Mouse (Mus musculus) C2C12 (cell line): ENCODE data around the gene Spen.

Source experiments
- CEBPB ChIP-seq: IDR thresholded peaks from one replicate; pipeline ENCODE4 v1.6.1; 2011; ENCODE audit warnings: low read depth, mild to moderate bottlenecking, control low read depth, moderate library complexity
- CTCF ChIP-seq: IDR thresholded peaks from one replicate; pipeline ENCODE4 v1.5.1; 2011; ENCODE audit not compliant: control insufficient read depth, insufficient read depth, insufficient read length
- FOSL1 ChIP-seq: IDR thresholded peaks from one replicate; pipeline ENCODE4 v1.8.0; 2011; ENCODE audit warnings: mild to moderate bottlenecking, low read length; ENCODE audit not compliant: poor library complexity, insufficient read depth, severe bottlenecking
- MAX ChIP-seq: IDR thresholded peaks from one replicate; pipeline ENCODE4 v1.6.1; 2011; ENCODE audit warnings: mild to moderate bottlenecking, control low read depth
- MYOD1 ChIP-seq: IDR thresholded peaks from one replicate; pipeline ENCODE4 v1.6.1; 2011; ENCODE audit warnings: low read depth; ENCODE audit not compliant: control insufficient read depth, insufficient read length
- MYOG ChIP-seq: IDR thresholded peaks from one replicate; pipeline ENCODE4 v1.6.1; 2011; ENCODE audit not compliant: control insufficient read depth, insufficient read length; ENCODE audit errors: extremely low read depth
- USF1 ChIP-seq: IDR thresholded peaks from one replicate; pipeline ENCODE4 v1.6.1; 2011; ENCODE audit warnings: low read depth, mild to moderate bottlenecking, control low read depth, moderate library complexity

- no peak for TF ChIP-seq MAX
- TF ChIP-seq CTCF, result no peak
- no peak for TF ChIP-seq USF1
- no peak for TF ChIP-seq CEBPB
- TF ChIP-seq MYOD1, result no peak
- TF ChIP-seq FOSL1, result no peak
- TF ChIP-seq MYOG, result no peak
Measured at GRCm38 (mm10) chr4:141451251-141451650, 87.1 kb downstream of the Spen start.
